In the genomic region with DNA sequence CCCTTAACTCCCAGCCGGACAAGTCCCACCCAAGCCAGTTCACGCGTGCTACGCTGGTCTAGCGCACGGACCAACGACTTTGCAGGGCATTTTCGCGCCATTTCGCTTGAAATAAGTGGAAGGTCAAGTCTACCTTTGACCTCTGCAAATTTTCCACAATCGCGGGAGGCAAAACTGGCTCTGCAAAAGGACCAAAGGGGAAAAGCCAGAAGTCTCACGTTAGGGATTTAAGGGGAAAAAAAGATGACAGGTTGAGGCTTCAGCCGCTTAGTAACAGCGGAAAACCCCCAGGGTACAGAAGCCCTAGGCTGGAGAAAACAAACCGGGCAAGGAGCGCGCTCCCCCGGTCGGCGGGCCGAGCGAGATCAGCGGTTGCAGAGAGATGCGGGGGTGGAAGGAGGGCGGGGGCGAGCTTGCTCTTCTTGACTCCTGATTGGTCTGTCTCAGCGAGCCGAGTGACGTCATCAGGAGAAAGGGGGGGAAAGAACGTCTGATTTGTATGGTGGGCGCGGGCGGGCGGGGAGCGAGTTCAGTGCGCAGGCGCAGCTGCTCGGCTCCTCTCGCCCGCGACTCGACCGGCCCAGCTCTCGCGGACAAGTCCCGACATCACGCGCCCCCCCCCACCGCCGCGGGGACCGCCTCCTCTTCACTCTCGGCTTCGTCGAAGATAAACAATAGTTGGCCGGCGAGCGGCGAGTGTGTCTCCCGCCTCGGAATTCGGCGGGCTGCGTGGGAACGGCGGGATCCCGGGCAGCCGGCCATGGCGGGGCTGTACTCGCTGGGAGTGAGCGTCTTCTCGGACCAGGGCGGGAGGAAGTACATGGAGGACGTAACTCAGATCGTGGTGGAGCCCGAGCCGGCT, we compare ENCODE assay signal across 8 mouse cellular contexts. TPM values are rescaled to one million over a fixed set of nuclear protein-coding genes. Genes with fewer than 3 reads are reported as not detected.
A peak's percentile ranks its signal among the peaks of the same experiment; 100 is the strongest.
DNase-seq lines count a peak whose midpoint lies in the region; ATAC-seq and TF ChIP-seq lines count a peak whose summit lies in the region.

Gene Ppm1d (plus strand): TSS at position 532 of the 862 bp plus-strand sequence.

- peak within 1 kb of the TSS; percentile 97 for H3K9ac ChIP-seq in forebrain, embryonic 12.5 days
- peak within 1 kb of the TSS; percentile 92 for H3K9ac ChIP-seq in heart, postnatal 0 days (replicated peaks; ENCODE audit: low read depth, low read length)
- H3K9ac ChIP-seq in liver, embryonic 16.5 days (ENCODE audit: low read depth, low read length): peak within 1 kb of the TSS; percentile 99
- peak within 1 kb of the TSS; percentile 92 for H3K9ac ChIP-seq in neural tube, embryonic 13.5 days

- peak within 1 kb of the TSS; percentile 93 for H3K4me3 ChIP-seq in E14TG2a.4 (replicated peaks; ENCODE audit: low read length)
- peak within 1 kb of the TSS; percentile 95 for H3K4me3 ChIP-seq in forebrain, embryonic 12.5 days (replicated peaks)
- peak within 1 kb of the TSS; percentile 93 for H3K4me3 ChIP-seq in heart, postnatal 0 days (ENCODE audit: low read depth, low read length)
- peak within 1 kb of the TSS; percentile 99 for H3K4me3 ChIP-seq in liver, embryonic 16.5 days (ENCODE audit: low read depth, low read length)
- peak within 1 kb of the TSS; percentile 97 for H3K4me3 ChIP-seq in neural tube, embryonic 13.5 days
- H3K4me3 ChIP-seq in testis, adult 2 months (ENCODE audit: control insufficient read depth, low read depth, low read length): peak within 1 kb of the TSS; percentile 97

- H3K9me3 ChIP-seq in E14TG2a.4 (ENCODE audit: low read length): no peaks in the 10 kb centered on the region
- no peaks in the 10 kb centered on the region for H3K9me3 ChIP-seq in forebrain, embryonic 12.5 days
- H3K9me3 ChIP-seq in heart, postnatal 0 days (replicated peaks; ENCODE audit: control insufficient read depth, low read length): no peaks in the 10 kb centered on the region
- H3K9me3 ChIP-seq in liver, embryonic 16.5 days (replicated peaks; ENCODE audit: control insufficient read depth, low read length): no peaks in the 10 kb centered on the region
- H3K9me3 ChIP-seq in neural tube, embryonic 13.5 days: no peaks in the 10 kb centered on the region

- H3K27ac ChIP-seq in forebrain, embryonic 12.5 days: peak within 1 kb of the TSS; percentile 95
- peak within 1 kb of the TSS; percentile 96 for H3K27ac ChIP-seq in heart, postnatal 0 days (ENCODE audit: low read depth)
- H3K27ac ChIP-seq in liver, embryonic 16.5 days (ENCODE audit: low read length): peak within 1 kb of the TSS; percentile 96
- H3K27ac ChIP-seq in neural tube, embryonic 13.5 days (replicated peaks): peak within 1 kb of the TSS; percentile 96
- peak within 1 kb of the TSS; percentile 99 for H3K27ac ChIP-seq in testis, adult 2 months (ENCODE audit: control insufficient read depth, insufficient read depth, low read depth, low read length)

- TF ChIP-seq EP300 in heart, postnatal 0 days (IDR thresholded peaks at IDR 0.05; ENCODE audit: low read depth): peak; percentile 61

- peak; percentile 100 for DNase-seq in c-Kit-positive CD71-positive TER-119-positive erythroid progenitor cells, embryonic 14.5 days (ENCODE audit: low spot score)
- DNase-seq in heart, postnatal 0 days (ENCODE audit: low spot score): peak; percentile 97
- DNase-seq in kidney, postnatal 4 days: peak; percentile 99

- peak; percentile 85 for TF ChIP-seq POLR2A in testis, adult 2 months (IDR thresholded peaks at IDR 0.05; ENCODE audit: control insufficient read depth, low read depth, low read length)

- peak; percentile 95 for ATAC-seq in forebrain, embryonic 12.5 days (ENCODE audit: low FRiP score)
- peak; percentile 95 for ATAC-seq in heart, postnatal 0 days (ENCODE audit: insufficient read depth, low read depth)
- ATAC-seq in liver, embryonic 16.5 days (ENCODE audit: low read depth): peak; percentile 92
- peak; percentile 93 for ATAC-seq in neural tube, embryonic 13.5 days (ENCODE audit: low read depth)

- peaks cover 25% of the 10 kb centered on the region for H3K36me3 ChIP-seq in E14TG2a.4 (ENCODE audit: insufficient read depth, low read length)
- H3K36me3 ChIP-seq in forebrain, embryonic 12.5 days (replicated peaks): peaks cover 11% of the 10 kb centered on the region
- H3K36me3 ChIP-seq in heart, postnatal 0 days (replicated peaks; ENCODE audit: control insufficient read depth, insufficient read depth, low read length): peaks cover 3% of the 10 kb centered on the region; the same call in 1 of the 2 replicates
- H3K36me3 ChIP-seq in liver, embryonic 16.5 days (ENCODE audit: control insufficient read depth, insufficient read depth): peaks cover 14% of the 10 kb centered on the region
- H3K36me3 ChIP-seq in neural tube, embryonic 13.5 days: 0 out of 2 replicates have a peak, but pooled peaks cover 5% of the 10 kb centered on the region
- no peaks in the 10 kb centered on the region; the same call in none of the 2 replicates for H3K36me3 ChIP-seq in testis, adult 2 months (ENCODE audit: control insufficient read depth, insufficient read depth, low read length)

- TF ChIP-seq CTCF in E14TG2a.4 (conservative IDR thresholded peaks at IDR 0.05; ENCODE audit: low read length): no peak
- TF ChIP-seq CTCF in heart, postnatal 0 days (IDR thresholded peaks at IDR 0.05; ENCODE audit: low read depth): peak; percentile 3
- TF ChIP-seq CTCF in testis, adult 2 months (IDR thresholded peaks at IDR 0.05; ENCODE audit: control insufficient read depth, insufficient read depth, insufficient replicate concordance, low read depth, low read length): no peak

- peaks cover 26% of the 10 kb centered on the region for H3K4me1 ChIP-seq in E14TG2a.4 (replicated peaks; ENCODE audit: low read depth, low read length)
- H3K4me1 ChIP-seq in forebrain, embryonic 12.5 days: peaks cover 21% of the 10 kb centered on the region
- H3K4me1 ChIP-seq in heart, postnatal 0 days (ENCODE audit: control insufficient read depth, insufficient read depth): peaks cover 13% of the 10 kb centered on the region; the same call in 1 of the 2 replicates
- peaks cover 16% of the 10 kb centered on the region for H3K4me1 ChIP-seq in liver, embryonic 16.5 days (ENCODE audit: control insufficient read depth, low read depth, low read length)
- H3K4me1 ChIP-seq in neural tube, embryonic 13.5 days (replicated peaks): peaks cover 35% of the 10 kb centered on the region
- H3K4me1 ChIP-seq in testis, adult 2 months (ENCODE audit: control insufficient read depth, insufficient read depth, low read length): no peaks in the 10 kb centered on the region; the same call in 1 of the 2 replicates

- H3K27me3 ChIP-seq in E14TG2a.4 (ENCODE audit: insufficient read depth, low read length): no peaks in the 10 kb centered on the region; the same call in 1 of the 2 replicates
- no peaks in the 10 kb centered on the region for H3K27me3 ChIP-seq in forebrain, embryonic 12.5 days
- H3K27me3 ChIP-seq in heart, postnatal 0 days (ENCODE audit: control insufficient read depth, insufficient read depth, low read length): no peaks in the 10 kb centered on the region
- H3K27me3 ChIP-seq in liver, embryonic 16.5 days (ENCODE audit: control insufficient read depth, insufficient read depth, low read depth, low read length): no peaks in the 10 kb centered on the region
- no peaks in the 10 kb centered on the region for H3K27me3 ChIP-seq in neural tube, embryonic 13.5 days
- H3K27me3 ChIP-seq in testis, adult 2 months (ENCODE audit: control insufficient read depth, insufficient read depth, low read length): no peaks in the 10 kb centered on the region

- peak within 1 kb of the TSS; percentile 92 for H3K4me2 ChIP-seq in forebrain, embryonic 12.5 days
- H3K4me2 ChIP-seq in heart, postnatal 0 days (ENCODE audit: low read depth, low read length): peak within 1 kb of the TSS; percentile 76
- H3K4me2 ChIP-seq in liver, embryonic 16.5 days (ENCODE audit: low read depth, low read length): peak within 1 kb of the TSS; percentile 94
- H3K4me2 ChIP-seq in neural tube, embryonic 13.5 days: peak within 1 kb of the TSS; percentile 95

- under 1% methylated on average over 77 of the region's 78 CpGs for WGBS in forebrain, embryonic 12.5 days
- WGBS in heart, postnatal 0 days: 1% methylated on average over 68 of the region's 78 CpGs
- WGBS in liver, embryonic 16.5 days (ENCODE audit: insufficient replicate concordance): 0% methylated on average over 78 of the region's 78 CpGs
- under 1% methylated on average over 76 of the region's 78 CpGs for WGBS in neural tube, embryonic 13.5 days

RNA-seq across cellular contexts. Expression of gene Ppm1d, which starts in this region (rescaled TPM):
- polyA plus RNA-seq in forebrain, embryonic 12.5 days (2016; fragmentation: Nextera tagmentation; extraction: Ambion mirVana): 27.2 and 27.9 TPM in 2 replicates
- total RNA-seq in heart, postnatal 0 days (2014; rRNA removed; ENCODE audit: low replicate concordance): 17.3 and 18.4 TPM in 2 replicates
- polyA plus RNA-seq in heart, postnatal 0 days (2015; fragmentation: Nextera tagmentation; extraction: Ambion mirVana): 8.2 and 8.8 TPM in 2 replicates
- 17.7 and 18.4 TPM in 2 replicates for polyA plus RNA-seq in liver, embryonic 16.5 days (2015; fragmentation: Nextera tagmentation; extraction: Ambion mirVana)
- 20.0 and 22.4 TPM in 2 replicates for polyA plus RNA-seq in neural tube, embryonic 13.5 days (2015; fragmentation: Nextera tagmentation; extraction: Ambion mirVana)
- 106 TPM in 2 replicates for polyA plus RNA-seq in testis, adult 2 months (2012; rRNA removed)

Comparison
In these comparisons a context has a peak if more than half of its experiments do, and no peak if none do; other contexts are left out.
1. Peak in every context shown above with its lines: DNase-seq, ATAC-seq, H3K4me3 ChIP-seq and H3K27ac ChIP-seq.